Mouse (Mus musculus): ENCODE data around the gene Klhl5.
"Not testable (repeated sequence)": the region's sequence is repeated elsewhere in the genome, so short reads cannot be mapped to it uniquely, and the experiment has no call there.

The Klhl5 gene

GRCm38 (mm10) chr5:65097457-65097856 is 9.9 kb upstream of the Klhl5 start:
- DNase-seq (ENCODE audit: low read depth), result no peak

GRCm38 (mm10) chr5:65100002-65100401 is 7.3 kb upstream of the Klhl5 start:
- DNase-seq (ENCODE audit: low read depth), result no peak

- no peak for DNase-seq (ENCODE audit: low read depth)
Observed at GRCm38 (mm10) chr5:65101209-65101608, 6.1 kb upstream of the Klhl5 start.

GRCm38 (mm10) chr5:65101621-65102020 is 5.7 kb upstream of the Klhl5 start:
- no peak for DNase-seq (ENCODE audit: low read depth)

- DNase-seq (ENCODE audit: low read depth), result no peak
Observed at GRCm38 (mm10) chr5:65102026-65102640, 5.2 kb upstream of the Klhl5 start.

GRCm38 (mm10) chr5:65102641-65103042 is 4.7 kb upstream of the Klhl5 start:
- DNase-seq (ENCODE audit: low read depth), result no peak

- no peak for DNase-seq (ENCODE audit: low read depth)
Observed at GRCm38 (mm10) chr5:65107773-65108432, 564 bp downstream of the Klhl5 start.

- not testable (repeated sequence) for DNase-seq (ENCODE audit: low read depth)
Observed at GRCm38 (mm10) chr5:65112225-65112624, 4.9 kb downstream of the Klhl5 start.

- no peak for DNase-seq (ENCODE audit: low read depth)
Observed at GRCm38 (mm10) chr5:65113323-65113722, 6.0 kb downstream of the Klhl5 start.

- no peak for DNase-seq (ENCODE audit: low read depth)
Observed at GRCm38 (mm10) chr5:65116789-65117188, 9.4 kb downstream of the Klhl5 start.

GRCm38 (mm10) chr5:65119495-65119894 is 12.2 kb downstream of the Klhl5 start:
- DNase-seq (ENCODE audit: low read depth), result no peak

- no peak for DNase-seq (ENCODE audit: low read depth)
Observed at GRCm38 (mm10) chr5:65119918-65120317, 12.6 kb downstream of the Klhl5 start.

GRCm38 (mm10) chr5:65122616-65123015 is 15.3 kb downstream of the Klhl5 start:
- DNase-seq (ENCODE audit: low read depth), result no peak

- DNase-seq (ENCODE audit: low read depth), result no peak
Observed at GRCm38 (mm10) chr5:65126137-65126536, 18.8 kb downstream of the Klhl5 start.

- no peak for DNase-seq (ENCODE audit: low read depth)
Observed at GRCm38 (mm10) chr5:65128481-65128880, 21.1 kb downstream of the Klhl5 start.

GRCm38 (mm10) chr5:65130528-65131210 is 23.3 kb downstream of the Klhl5 start:
- DNase-seq (ENCODE audit: low read depth), result no peak

- DNase-seq (ENCODE audit: low read depth), result no peak
Observed at GRCm38 (mm10) chr5:65131211-65131879, 24.0 kb downstream of the Klhl5 start.

- DNase-seq (ENCODE audit: low read depth), result no peak
Observed at GRCm38 (mm10) chr5:65136159-65136558, 28.8 kb downstream of the Klhl5 start.

- no peak for DNase-seq (ENCODE audit: low read depth)
Observed at GRCm38 (mm10) chr5:65137073-65137472, 29.7 kb downstream of the Klhl5 start.

- no peak for DNase-seq (ENCODE audit: low read depth)
Observed at GRCm38 (mm10) chr5:65141242-65141641, 33.9 kb downstream of the Klhl5 start.

GRCm38 (mm10) chr5:65142247-65142646 is 34.9 kb downstream of the Klhl5 start:
- no peak for DNase-seq (ENCODE audit: low read depth)

- DNase-seq (ENCODE audit: low read depth), result no peak
Observed at GRCm38 (mm10) chr5:65145499-65146101, 38.3 kb downstream of the Klhl5 start.
